Mouse (Mus musculus): ENCODE measurements around the gene Hspa1l.

DNA sequence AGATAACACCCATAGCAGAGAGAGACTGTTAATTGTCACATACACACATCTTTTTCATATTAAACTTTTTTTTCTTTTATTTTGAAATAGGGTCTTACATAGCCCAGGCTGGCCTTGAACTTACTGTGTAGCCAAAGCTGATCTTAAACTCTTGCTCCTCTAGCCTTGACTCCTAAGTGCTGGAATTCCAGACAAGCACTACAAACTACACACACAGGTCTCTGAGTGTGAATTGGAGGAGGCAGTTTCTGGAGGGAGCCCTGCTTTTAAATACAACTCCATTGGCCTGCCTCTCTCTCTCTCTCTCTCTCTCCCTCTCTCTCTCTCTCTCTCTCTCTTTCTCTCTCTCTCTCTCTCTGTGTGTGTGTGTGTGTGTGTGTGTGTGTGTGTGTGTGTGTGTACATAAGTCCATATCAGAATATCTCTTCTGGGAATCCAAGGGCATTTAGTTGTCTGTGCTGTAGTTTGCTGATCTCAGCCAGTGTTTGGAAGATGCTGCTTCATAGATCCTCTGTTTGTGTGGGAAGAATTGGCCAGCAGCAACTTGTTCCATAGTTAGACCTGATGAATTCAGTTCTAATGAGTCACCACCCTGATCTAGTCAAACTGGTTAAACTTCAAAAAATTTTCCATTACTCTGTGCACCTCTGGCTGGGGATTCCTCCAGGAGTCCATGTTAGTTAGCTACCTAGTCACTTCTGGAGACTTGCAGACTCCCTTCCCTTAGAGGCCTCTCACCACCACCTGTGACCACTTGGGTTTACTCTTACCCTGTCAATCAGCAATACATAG lies 11.6 kb upstream of the Hspa1l start:
- TF ChIP-seq POLR2A (IDR thresholded peaks at IDR 0.05; ENCODE audit: control insufficient read depth, extremely low read depth, insufficient read depth, low read length, poor library complexity) (no peak), CTCF (IDR thresholded peaks at IDR 0.05; ENCODE audit: borderline replicate concordance, control insufficient read depth, extremely low read depth, insufficient read depth, low read length, poor library complexity) (no peak)
